Mouse (Mus musculus): ENCODE results near the gene B230217C12Rik.

B230217C12Rik gene

GRCm38 (mm10) chr11:97840539-97840954, at the start of gene B230217C12Rik:
Gene B230217C12Rik (plus strand): TSS chr11:97840780.
- peak; percentile 65 for DNase-seq (ENCODE audit: low spot score)

- DNase-seq (ENCODE audit: low spot score), result no peak
Observed at GRCm38 (mm10) chr11:97793165-97793564, 47.4 kb upstream of the B230217C12Rik start.

GRCm38 (mm10) chr11:97796910-97797309, 43.7 kb upstream of the B230217C12Rik start:
- peak; percentile 79 for DNase-seq (ENCODE audit: low spot score)

- no peak for DNase-seq (ENCODE audit: low spot score)
Observed at GRCm38 (mm10) chr11:97797369-97798082, 43.1 kb upstream of the B230217C12Rik start.

- DNase-seq (ENCODE audit: low spot score), result no peak
Observed at GRCm38 (mm10) chr11:97798083-97798435, 42.5 kb upstream of the B230217C12Rik start.

- DNase-seq (ENCODE audit: low spot score), result peak; percentile 95
Observed at GRCm38 (mm10) chr11:97798782-97799145, 41.8 kb upstream of the B230217C12Rik start, which contains the start of gene Lasp1. Gene Lasp1 (plus strand): TSS chr11:97799000.

GRCm38 (mm10) chr11:97799146-97799993, 41.2 kb upstream of the B230217C12Rik start:
- DNase-seq (ENCODE audit: low spot score), result peak; percentile 89

GRCm38 (mm10) chr11:97799994-97800690, 40.4 kb upstream of the B230217C12Rik start:
- DNase-seq (ENCODE audit: low spot score), result peak; percentile 85

- peak; percentile 25 for DNase-seq (ENCODE audit: low spot score)
Observed at GRCm38 (mm10) chr11:97800691-97801408, 39.7 kb upstream of the B230217C12Rik start.

- DNase-seq (ENCODE audit: low spot score), result peak; percentile 81
Observed at GRCm38 (mm10) chr11:97801409-97802193, 39.0 kb upstream of the B230217C12Rik start.

GRCm38 (mm10) chr11:97802194-97802470, 38.4 kb upstream of the B230217C12Rik start:
- no peak for DNase-seq (ENCODE audit: low spot score)

GRCm38 (mm10) chr11:97802495-97802894, 38.1 kb upstream of the B230217C12Rik start:
- peak; percentile 10 for DNase-seq (ENCODE audit: low spot score)

GRCm38 (mm10) chr11:97803847-97804246, 36.7 kb upstream of the B230217C12Rik start:
- peak; percentile 74 for DNase-seq (ENCODE audit: low spot score)

- peak; percentile 14 for DNase-seq (ENCODE audit: low spot score)
Observed at GRCm38 (mm10) chr11:97804841-97805661, 35.5 kb upstream of the B230217C12Rik start.

- DNase-seq (ENCODE audit: low spot score), result peak; percentile 45
Observed at GRCm38 (mm10) chr11:97805662-97806612, 34.6 kb upstream of the B230217C12Rik start.

GRCm38 (mm10) chr11:97806613-97806964, 34.0 kb upstream of the B230217C12Rik start:
- DNase-seq (ENCODE audit: low spot score), result no peak

- DNase-seq (ENCODE audit: low spot score), result no peak
Observed at GRCm38 (mm10) chr11:97807626-97808025, 33.0 kb upstream of the B230217C12Rik start.

- peak; percentile 61 for DNase-seq (ENCODE audit: low spot score)
Observed at GRCm38 (mm10) chr11:97808093-97808492, 32.5 kb upstream of the B230217C12Rik start.

GRCm38 (mm10) chr11:97808621-97809234, 31.9 kb upstream of the B230217C12Rik start:
- DNase-seq (ENCODE audit: low spot score), result peak; percentile 75

All from yolk sac, embryonic 10.5 days (tissue).